Mouse (Mus musculus): ENCODE measurements around the gene Rab4a.

DNA sequence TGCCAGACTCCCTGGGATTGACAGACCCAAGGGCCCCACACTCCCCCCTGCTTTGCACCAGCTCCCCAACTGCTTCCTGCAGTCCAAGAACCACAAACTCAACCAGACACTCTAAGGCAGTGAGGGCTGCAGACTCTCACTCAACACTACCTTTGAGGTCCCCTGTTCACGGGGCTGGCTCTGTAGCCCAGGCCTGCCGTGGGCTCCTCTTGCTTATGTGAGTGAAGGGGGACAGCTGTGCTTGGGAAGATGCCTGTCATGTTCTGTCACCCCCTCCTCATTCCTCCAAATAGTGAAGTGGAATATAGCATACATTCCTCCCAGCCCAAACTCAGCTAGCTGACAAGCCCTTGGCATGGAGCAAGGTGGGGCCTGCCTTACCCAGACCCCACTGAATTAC, 76.6 kb downstream of the Rab4a start:
- TF ChIP-seq CTCF (IDR thresholded peaks at IDR 0.05; ENCODE audit: low read depth) (no peak), EP300 (IDR thresholded peaks at IDR 0.05; ENCODE audit: low read depth) (no peak)
